Mouse (Mus musculus) large intestine, adult 2 months (tissue): ENCODE measurements around the gene Nisch. TPM values are rescaled to one million over a fixed set of nuclear protein-coding genes. Genes with fewer than 3 reads are reported as not detected.

Experiments
- DNase-seq: peaks from one replicate; pipeline ENCODE4 v3.0.0-alpha.2; 2012; ENCODE audit warnings: low read depth, low spot score
- WGBS: fragments of 180-500 bp; shearing (Covaris S2); methylation state at CpG from one replicate; pipeline ENCODE4 v1.1.7; 2018; 5-methylcytosine and 5-hydroxymethylcytosine counted together
- polyA plus RNA-seq: library from polyadenylated mRNA; depleted of rRNA; stranded (reverse); fragments of >200 nt; gene quantifications from 2 replicates; pipeline ENCODE4 v1.2.3, GENCODE M21; 2012

The Nisch gene
- polyA plus RNA-seq, 1 experiment = 119 TPM

DNA sequence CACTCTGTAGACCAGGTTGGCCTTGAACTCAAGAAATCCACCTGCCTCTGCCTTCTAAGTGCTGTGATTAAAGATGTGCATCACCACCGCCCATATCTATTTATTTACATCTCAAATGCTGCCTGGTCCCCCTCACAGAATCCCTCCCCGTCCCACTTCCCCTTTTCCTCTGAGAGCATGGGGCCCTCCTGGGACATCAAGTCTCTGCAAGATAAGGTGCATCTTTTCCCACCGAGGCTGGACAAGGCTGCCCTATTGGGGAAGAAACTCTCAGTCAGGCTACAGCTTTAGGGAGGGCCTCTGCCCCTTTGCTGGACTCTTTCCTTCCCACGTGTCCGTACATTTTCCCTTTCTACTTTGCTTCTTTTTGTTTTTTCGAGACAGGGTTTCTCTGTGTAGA lies 47.2 kb downstream of the Nisch start:
- 65% methylated on average over 6 of the region's 6 CpGs for WGBS
- no peak for DNase-seq

DNA sequence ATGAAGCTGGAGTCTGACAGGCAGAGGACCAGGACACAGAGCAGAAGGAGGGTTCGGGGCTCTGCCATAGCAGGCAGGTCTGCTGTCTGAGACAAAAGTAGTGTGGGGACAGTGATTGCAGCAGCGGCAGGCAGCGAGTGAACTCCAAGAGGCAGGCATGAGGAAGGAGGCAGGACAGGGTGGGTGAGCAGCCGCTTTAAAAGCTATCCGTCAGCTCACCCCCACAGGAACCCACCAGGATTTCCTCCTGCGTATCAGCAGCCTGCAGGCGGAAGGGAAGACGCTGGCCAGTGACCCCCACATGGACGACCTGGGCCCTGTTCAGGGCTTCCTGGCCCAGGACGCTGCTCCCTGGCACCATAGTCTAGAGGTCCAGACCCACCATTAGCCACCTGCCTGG lies 48.3 kb downstream of the Nisch start, which contains the start of gene Stab1:
Gene Stab1, minus strand, starts transcription at position 217 of the 400 bp plus-strand sequence.
- DNase-seq = no peak
- WGBS = 43% methylated on average over 10 of the region's 10 CpGs

DNA sequence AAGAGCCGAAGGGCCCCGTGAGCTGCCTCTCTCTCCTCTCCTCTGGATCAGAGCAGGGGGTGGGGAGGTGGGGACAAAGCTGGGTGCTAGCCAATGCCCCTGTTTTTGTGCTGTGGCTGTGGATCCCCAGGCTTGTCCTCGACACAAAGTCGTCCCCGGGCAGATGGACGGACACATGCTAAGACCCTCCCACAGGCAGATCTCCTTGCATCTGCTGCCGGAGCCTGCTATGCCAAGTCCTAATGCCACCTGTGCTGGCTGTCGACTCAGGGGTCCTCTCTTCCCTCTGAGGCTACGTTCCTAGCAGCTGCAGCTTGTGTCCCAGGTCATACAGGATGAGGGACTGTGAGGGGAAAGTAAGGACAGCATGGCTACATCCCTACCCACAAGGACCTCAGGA lies 49.9 kb downstream of the Nisch start:
- WGBS = 51% methylated on average over 9 of the region's 9 CpGs
- no peak for DNase-seq

DNA sequence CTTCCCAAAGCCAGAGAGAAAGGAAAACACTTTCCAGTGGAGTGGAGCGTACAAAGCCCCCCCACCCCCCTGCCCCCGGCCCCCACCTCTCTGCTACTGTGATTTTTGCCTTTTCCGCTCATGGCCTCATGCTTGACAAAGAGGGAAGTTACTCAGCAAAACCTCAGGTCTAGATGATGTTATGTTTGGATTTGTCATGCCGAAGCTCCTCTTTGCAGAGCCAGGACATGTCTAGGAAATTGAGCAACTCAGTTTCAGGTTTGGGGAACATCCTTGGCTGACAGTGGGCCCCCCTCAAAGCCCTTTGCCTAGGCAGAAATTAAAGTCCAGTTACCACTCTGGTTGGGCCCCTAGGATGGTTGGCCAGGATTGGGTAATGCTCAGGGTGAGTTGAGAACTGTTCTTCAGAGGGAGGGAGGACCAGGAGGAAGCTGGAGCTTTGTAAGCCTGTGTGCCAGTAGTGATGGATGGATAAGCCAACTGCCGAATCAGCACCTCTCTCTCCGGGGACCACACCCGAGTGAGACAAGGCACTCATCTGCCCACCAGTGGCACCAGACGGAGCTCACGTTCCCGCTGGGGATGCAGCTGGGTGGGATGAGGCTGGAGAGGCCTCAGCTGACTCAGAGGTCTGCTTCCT lies 50.6 kb downstream of the Nisch start:
- DNase-seq = no peak
- whole genome bisulfite sequencing = 46% methylated on average over 10 of the region's 10 CpGs

DNA sequence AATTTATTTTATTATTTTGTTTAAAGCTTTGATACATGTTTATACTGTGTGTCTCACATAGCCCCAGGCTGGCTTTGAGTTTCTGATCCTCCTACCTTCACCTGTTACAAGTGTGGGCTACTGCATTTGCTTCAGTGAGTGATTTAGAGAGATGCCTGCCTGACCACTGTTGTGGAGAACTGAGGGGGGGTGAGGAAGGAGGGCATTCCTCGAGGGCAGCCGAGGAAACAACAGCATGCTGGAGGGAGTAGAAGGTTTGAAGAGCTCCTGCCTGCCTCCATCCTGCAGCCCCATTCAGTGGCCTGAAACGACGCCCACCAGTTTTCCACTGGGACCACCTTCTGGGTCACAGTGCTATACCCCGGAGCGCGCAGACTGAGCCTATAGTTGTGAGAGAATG lies 51.3 kb downstream of the Nisch start:
- no peak for DNase-seq
- 55% methylated on average over 7 of the region's 7 CpGs for WGBS

DNA sequence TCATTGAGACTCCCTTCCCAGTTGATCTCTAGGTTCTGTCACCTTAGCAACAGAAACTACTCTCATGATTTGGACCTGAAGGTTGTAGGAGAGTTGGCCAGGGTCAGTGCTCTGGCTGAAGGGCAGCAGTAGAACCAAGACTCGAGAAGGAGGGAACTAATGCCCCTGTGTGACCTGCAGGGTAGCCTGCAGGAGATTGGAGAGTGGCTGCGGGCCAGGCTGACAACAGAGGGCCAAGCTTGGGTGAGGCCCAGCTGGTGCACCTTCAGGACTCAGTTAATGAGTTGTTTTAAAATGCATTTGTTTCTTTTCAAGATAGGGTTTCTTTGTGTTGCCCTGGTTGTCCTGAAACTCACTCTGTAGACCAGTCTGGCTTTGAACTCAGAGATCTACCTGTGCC lies 51.7 kb downstream of the Nisch start:
- DNase-seq = no peak
- 48% methylated on average over 2 of the region's 2 CpGs for WGBS

DNA sequence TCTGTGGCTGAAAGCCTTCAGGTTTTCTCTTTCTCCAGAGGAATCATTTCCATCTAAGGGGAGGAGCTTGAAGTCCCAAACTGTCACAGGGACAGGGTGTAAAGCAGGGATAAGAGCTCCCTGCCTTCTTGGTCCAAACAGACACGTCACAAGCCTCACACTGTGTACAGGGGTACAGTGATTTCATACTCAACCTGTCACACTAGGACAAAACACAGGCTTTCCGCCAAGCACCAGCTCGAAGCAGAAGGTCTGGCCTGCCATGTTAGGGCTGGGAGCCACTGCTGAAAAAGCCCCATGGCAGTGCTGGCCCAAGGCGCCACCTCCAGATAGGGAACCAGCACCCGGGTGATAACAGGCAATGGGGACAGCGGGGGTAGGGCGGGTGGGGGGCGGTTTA lies 52.7 kb downstream of the Nisch start:
- no peak for DNase-seq
- WGBS = 75% methylated on average over 8 of the region's 8 CpGs

DNA sequence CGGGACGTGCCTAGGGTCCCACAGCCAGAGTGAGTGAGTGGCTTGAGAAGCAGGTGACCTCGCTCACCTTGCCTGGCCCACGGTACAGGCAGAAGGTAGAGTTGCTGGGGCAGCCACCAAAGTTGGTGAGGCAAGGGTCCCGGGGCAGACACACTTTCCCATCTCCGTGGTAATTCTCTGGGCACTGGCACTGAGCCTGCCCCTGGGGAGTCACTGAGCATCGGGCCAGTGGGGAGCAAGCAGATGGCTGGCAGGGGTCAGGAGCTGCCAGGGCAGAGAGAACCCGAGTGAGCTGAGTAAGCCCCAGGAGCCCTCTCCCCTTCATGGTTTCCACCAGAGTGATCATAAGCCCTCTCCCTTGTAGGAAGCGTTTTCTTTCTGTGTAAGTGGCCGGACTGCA lies 55.1 kb downstream of the Nisch start:
- DNase-seq = no peak
- 64% methylated on average over 10 of the region's 10 CpGs for WGBS

DNA sequence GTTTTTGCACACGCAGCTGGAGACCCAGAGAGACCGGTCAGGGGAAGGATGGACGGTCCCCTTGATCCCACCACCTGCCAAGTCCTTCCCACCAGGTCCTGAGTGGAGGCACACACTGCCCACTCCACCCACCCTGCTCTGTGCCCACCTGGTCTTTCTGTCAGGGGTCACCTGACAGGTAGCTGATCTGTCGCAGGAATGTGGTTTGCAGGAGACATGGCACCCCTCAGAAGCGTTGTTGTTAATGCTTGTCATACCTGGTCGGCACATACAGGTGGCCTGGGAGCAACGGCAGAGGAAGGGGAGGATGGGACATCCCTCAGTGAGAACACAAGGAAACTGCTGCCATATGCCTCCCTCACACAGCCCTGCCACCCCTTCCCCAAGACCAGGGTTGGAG lies 55.6 kb downstream of the Nisch start:
- 80% methylated on average over 7 of the region's 7 CpGs for WGBS
- no peak for DNase-seq

DNA sequence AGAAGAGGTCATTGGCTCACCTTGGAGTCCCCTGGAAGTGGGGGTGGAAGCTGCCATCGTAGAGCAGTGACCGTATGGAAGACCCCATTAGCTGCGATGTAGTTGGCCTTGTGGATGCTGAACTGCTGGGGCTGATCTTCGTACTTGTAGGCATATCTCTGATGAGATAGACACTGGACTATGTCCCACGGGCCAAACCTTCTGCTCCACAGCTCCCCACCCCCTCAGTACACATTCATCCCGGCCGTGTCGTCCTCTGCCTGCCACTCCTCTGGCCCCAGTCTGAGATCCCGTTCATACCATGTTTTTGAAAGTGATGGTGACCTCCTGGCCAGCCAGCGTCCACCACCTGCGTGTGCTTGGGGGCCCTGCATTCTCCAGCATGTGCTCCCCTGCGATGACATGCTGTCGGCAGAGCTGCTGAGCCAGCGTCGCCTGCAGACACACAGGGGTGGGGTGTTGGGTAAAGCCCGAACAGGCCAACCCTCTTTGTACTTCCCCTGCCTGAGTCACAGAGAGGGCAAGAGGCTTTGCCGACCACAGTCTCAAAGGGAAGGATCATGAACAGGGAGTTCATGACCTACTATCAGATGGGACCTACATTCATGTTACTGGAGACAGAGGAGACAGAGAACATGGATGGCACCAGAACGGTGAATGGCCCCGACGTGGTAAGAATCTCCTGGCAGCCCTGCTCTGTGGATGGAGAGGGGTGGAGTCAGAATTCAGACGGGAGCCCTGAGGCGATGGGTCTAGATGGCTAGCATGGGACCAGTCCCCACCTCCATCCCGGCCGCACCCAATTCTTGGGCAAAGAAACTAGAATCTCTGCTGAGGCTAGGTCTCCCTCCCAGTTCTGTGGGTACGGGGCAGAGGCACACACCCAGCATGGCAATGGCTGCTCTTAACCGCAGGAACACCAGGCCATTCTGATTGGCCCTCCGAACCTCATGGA lies 56.3 kb downstream of the Nisch start:
- no peak for DNase-seq
- 46% methylated on average over 27 of the region's 27 CpGs for WGBS

DNA sequence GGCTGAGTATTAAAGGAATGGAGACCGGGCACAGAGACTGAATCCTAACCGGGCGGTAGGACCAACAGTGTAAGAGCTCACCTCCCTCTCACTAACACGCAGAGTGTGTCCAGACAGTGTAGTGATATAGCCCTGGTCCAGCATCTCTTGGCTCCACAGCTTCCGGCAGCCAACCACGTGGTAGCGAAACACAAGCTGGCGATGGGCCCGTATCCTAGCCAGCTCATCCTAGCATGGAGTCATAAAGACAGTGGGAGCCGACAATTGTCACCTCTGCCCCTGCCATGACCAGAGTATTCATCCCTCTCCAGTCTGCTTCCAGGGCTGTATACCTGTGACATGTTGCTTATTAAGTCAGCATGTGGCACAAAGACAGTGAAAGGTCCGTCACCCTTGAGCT lies 71.1 kb downstream of the Nisch start:
- DNase-seq = no peak
- 88% methylated on average over 11 of the region's 11 CpGs for WGBS

DNA sequence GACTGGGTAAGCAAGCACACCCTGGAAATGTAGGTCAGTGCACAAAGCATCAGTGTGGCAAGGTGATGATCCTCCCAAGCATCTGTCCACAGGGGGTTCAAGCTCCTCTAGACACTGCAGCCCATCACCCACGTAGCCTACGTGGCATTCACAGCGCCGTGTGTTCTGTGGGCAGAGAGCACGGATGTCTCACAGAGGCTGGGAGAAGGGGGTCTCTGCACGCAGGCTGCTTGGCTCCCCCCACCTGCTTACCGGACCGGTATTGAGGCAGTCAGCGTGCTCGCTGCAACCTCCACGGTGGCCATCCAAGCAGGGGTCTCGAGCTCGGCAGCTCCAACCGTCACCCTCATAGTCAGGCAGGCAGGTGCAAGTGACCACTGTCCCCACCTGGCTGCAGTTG lies 75.7 kb downstream of the Nisch start:
- WGBS = 95% methylated on average over 14 of the region's 14 CpGs

DNA sequence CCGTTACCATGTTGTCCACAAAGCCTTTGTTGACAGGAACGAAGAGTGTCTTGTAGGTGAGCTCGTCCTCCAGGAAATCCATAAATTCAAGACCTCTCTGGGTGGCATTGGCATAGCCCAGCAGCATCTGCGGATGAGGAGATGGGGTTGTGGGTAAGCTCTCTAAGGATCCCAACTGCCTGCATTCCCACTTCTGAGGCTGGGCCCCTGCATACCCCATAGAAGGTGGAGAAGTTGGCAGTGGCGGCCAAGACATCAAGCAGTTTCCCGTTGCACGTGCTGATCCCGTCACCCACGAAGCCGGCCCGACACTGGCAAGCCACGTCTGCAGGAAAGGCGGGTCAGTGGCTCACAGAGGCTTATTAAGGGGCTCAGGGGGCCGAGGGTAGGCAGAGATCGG lies 76.6 kb downstream of the Nisch start:
- no peak for DNase-seq
- 84% methylated on average over 15 of the region's 15 CpGs for WGBS

More for the DNA sequence above, 75.7 kb downstream of the Nisch start:
- no peak for DNase-seq

DNA sequence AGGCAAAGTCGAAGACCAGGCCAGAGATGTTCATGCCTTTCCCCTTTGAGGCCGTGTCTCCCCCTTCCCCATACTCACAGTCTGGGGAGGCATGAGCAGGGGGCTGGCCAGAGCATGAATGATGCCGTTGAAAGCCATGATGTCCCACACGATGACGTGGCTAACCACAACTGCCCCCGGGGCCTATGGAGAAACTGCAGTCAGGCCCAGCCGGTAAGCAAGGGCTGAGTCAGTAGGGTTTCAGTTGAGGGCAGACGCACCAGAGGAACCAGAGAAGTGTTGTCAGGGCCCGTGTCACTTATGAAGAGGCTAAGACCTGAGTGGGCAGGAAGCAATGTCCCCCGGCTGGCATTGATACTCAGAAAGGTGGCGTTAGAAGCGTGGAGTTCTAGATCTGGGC lies 77.1 kb downstream of the Nisch start:
- DNase-seq = no peak
- WGBS = 85% methylated on average over 12 of the region's 12 CpGs

DNA sequence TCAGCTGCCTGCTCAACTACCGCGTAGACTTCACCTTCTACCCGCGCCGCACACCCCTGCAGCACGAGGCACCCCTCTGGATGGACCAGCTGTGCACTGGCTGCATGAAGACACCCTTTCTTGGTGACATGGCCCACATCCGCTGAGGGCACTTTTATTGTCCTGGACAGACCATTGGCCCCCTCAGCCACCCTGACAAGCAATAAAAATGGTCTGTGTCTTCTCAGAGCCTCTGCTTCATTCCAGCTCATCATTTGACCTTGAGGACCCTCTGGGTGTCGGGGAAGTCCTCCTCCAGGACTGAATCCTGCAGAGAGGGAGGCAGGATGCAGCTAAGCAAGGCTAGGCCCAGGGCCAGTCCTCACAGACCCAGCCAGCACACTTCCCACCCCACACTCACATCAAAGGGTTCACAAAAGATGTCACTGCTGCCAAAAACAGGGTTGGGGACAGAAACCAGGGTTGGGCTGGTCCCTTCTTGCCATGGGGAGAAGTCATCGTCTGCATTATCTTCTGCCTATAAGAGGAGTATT lies 77.8 kb downstream of the Nisch start:
- DNase-seq = no peak
- WGBS = 87% methylated on average over 9 of the region's 9 CpGs

DNA sequence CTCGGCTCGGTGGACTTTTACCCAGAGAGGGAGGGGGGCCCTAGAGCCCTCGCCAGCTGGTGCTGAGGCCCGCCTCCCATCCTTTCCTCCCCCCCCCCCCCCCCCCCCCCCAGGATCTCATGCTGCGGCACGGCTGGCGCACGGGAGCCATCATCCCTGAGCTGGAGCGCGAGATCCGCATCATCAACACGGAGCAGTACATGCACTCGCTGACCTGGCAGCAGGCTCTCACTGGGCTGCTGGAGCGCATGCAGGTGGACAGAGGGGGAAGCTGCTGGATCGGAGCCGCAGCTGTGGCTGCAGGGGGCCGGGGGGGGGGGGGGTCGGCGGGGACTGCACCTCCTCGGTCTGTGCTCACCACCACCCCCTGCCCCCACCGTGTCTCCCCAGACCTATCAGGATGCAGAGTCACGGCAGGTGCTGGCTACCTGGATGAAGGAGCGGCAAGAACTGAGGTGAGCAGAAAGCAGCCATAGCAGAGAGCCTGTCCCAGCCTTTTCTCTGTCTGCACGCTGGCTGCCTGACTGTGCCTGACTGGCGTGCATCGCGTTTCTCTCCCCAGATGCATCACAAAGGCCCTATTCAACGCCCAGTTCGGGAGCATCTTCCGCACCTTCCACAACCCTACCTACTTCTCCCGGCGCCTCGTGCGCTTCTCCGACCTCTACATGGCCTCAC lies 78.4 kb downstream of the Nisch start:
- WGBS = 90% methylated on average over 33 of the region's 35 CpGs
- DNase-seq = no peak

DNA sequence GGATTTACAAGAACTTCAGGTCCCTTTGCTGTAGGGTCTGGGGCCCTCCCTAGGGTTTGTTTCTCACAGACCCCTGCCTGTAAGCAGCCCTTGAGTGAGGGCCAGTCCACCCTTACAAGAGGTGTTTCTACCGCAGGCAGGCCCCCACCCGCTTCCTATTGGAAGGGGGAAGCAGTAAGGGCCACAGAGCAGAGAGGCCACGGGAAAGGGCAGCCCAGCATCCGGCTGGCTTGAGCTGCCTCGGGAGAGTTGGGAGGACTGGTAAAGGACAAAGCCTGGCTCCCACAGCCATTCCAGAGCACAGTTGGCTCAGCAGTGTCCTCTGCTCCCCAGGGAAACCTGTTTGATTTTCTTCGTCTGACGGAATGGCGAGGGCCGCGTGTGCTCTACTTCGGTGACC lies 79.0 kb downstream of the Nisch start:
- DNase-seq = no peak
- WGBS = 86% methylated on average over 11 of the region's 11 CpGs

DNA sequence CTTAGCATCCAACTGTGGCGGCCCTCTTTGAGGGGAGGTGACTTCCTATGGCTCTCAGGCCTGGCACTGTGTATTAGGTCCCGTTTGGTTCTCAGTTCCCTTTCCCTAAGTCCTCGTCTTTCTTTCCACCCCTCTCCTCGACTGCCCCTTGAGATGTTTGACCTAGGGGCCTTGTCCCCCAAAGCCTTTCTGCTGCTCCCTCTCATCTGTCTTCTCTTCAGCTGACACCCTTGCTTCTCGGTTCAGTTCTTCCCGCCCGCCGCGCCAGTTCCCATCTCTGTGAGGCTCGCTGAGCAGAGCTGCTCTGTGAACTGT lies 79.5 kb downstream of the Nisch start:
- DNase-seq = no peak
- WGBS = 78% methylated on average over 10 of the region's 10 CpGs

DNA sequence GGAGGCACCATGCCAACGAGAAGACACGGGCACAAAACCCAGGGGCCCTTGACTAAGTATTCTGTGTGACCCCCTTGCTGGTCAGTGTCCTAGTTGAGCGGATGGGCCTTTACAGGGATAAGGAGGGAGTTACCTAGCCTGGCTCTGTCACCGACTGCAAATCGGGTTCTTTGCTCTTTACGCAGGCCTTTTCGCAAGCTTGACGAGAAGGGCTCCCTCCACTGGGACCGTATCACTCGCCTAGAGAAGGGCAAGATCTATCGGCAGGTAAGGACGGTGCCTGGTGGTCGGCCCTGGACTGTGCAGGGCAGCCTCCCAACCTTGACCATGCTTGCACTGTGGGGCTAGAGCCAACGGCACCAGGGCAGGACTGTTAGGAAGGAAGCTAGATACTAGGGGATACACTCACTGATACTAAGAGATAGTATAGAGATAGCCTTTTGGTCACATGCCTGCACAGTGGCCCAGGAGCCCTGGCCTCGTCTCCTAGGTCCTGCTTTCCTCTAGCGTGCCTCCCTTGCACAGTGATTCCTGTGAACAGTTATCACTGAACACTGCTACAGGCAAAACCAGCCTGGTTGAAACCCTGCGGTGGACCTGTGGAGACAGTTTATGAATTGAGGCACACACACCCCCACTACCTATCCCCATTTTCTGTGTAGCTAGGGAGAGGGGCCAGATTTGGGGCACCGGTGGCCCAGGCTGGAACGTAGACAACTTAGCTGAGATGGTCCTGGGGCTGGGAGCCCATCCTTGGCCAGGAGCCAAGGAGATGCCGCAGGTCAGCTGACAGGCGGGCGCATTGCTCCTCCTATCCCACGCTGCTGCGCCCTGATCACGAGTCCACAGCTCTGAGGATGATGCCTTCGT lies 80.1 kb downstream of the Nisch start:
- 88% methylated on average over 26 of the region's 26 CpGs for WGBS
- DNase-seq = no peak
